Mouse (Mus musculus): ENCODE data around the gene Cacna2d2.

GRCm38 (mm10) chr9:107496359-107496758 is 96.9 kb downstream of the Cacna2d2 start:
- TF ChIP-seq POLR2A (IDR thresholded peaks at IDR 0.05; ENCODE audit: borderline replicate concordance, low read depth, low read length) (no peak), CTCF (IDR thresholded peaks at IDR 0.05; ENCODE audit: low read depth, low read length) (no peak)
